In the genomic region with DNA sequence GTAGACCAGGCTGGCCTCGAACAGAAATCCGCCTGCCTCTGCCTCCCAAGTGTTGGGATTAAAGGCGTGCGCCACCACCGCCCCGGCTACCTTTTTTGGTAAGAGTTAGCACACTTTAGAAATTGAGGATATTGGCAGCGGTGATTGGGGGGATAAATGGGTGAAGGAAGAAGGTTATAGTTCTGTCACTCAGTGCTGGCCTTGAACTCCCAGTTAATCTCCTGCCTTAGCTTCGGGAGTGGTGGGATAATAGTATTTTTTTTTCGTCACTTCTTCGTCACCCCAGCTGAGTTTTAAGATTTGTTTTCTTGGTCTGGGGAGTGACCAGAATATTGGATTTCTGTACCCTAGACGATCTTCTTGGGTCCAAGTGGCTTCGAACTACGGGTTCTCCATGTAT, we compare ENCODE assay signal across 8 mouse cellular contexts. TPM values are rescaled to one million over a fixed set of nuclear protein-coding genes. Genes with fewer than 3 reads are reported as not detected.
DNase-seq lines count a peak whose midpoint lies in the region; ATAC-seq and TF ChIP-seq lines count a peak whose summit lies in the region.

No protein-coding gene starts in this region.

- H3K9ac ChIP-seq in intestine, postnatal 0 days (ENCODE audit: low read depth, low read length): peak overlapping the region; percentile 98; the same call in 1 of the 2 replicates

- H3K9me3 ChIP-seq in intestine, postnatal 0 days (ENCODE audit: control insufficient read depth): no peaks in the 10 kb centered on the region

- peaks cover 5% of the 10 kb centered on the region; the same call in 1 of the 2 replicates for H3K36me3 ChIP-seq in intestine, postnatal 0 days (ENCODE audit: control insufficient read depth, insufficient read depth)

- peaks cover 5% of the 10 kb centered on the region for H3K4me1 ChIP-seq in lung, adult 2 months (ENCODE audit: control insufficient read depth, insufficient read depth, low read length)
- peaks cover 6% of the 10 kb centered on the region for H3K4me1 ChIP-seq in embryonic fibroblast, embryonic 13.5 days (ENCODE audit: control insufficient read depth, insufficient read depth, low read length)
- peaks cover 10% of the 10 kb centered on the region; the same call in 1 of the 2 replicates for H3K4me1 ChIP-seq in intestine, postnatal 0 days (replicated peaks; ENCODE audit: control insufficient read depth, insufficient read depth, low read length)
- H3K4me1 ChIP-seq in olfactory bulb, adult 2 months (ENCODE audit: control insufficient read depth, insufficient read depth, low read length): 0 out of 2 replicates have a peak, but pooled peaks cover 2% of the 10 kb centered on the region

- peak overlapping the region; percentile 74 for H3K4me2 ChIP-seq in intestine, postnatal 0 days (replicated peaks; ENCODE audit: low read depth)

- no peak for ATAC-seq in intestine, postnatal 0 days
- no peak for ATAC-seq in frontal cortex, adult (ENCODE audit: low TSS enrichment)

- peak overlapping the region; percentile 24 for H3K4me3 ChIP-seq in lung, adult 2 months (replicated peaks; ENCODE audit: extremely low read depth, low read depth, low read length)
- H3K4me3 ChIP-seq in embryonic fibroblast, embryonic 13.5 days (ENCODE audit: insufficient read depth, low read length): peak overlapping the region; percentile 78
- peak overlapping the region; percentile 95 for H3K4me3 ChIP-seq in intestine, postnatal 0 days (ENCODE audit: low read depth, low read length)
- peak overlapping the region; percentile 74 for H3K4me3 ChIP-seq in olfactory bulb, adult 2 months (ENCODE audit: insufficient read depth, low read depth, low read length)

- 31% methylated on average over 13 of the region's 13 CpGs for WGBS in lung, adult 2 months
- 34% methylated on average over 13 of the region's 13 CpGs for WGBS in intestine, postnatal 0 days
- WGBS in olfactory bulb, adult 2 months: 48% methylated on average over 13 of the region's 13 CpGs

- no peak for TF ChIP-seq POLR2A in lung, adult 2 months (IDR thresholded peaks at IDR 0.05; ENCODE audit: borderline replicate concordance, extremely low read depth, low read depth, low read length)
- TF ChIP-seq POLR2A in embryonic fibroblast, embryonic 13.5 days (IDR thresholded peaks at IDR 0.05; ENCODE audit: low read depth, low read length): no peak
- TF ChIP-seq POLR2A in olfactory bulb, adult 2 months (IDR thresholded peaks at IDR 0.05; ENCODE audit: insufficient read depth, low read depth, low read length): no peak

- H3K27me3 ChIP-seq in intestine, postnatal 0 days (replicated peaks; ENCODE audit: control insufficient read depth, insufficient read depth, low read length): no peaks in the 10 kb centered on the region

- H3K27ac ChIP-seq in embryonic fibroblast, embryonic 13.5 days (ENCODE audit: insufficient read depth, low read length): no peak overlapping the region
- 0 out of 2 replicates have a peak overlapping the region, but pooled peaks have one; percentile 35 for H3K27ac ChIP-seq in intestine, postnatal 0 days (ENCODE audit: low read depth, low read length)
- H3K27ac ChIP-seq in olfactory bulb, adult 2 months (ENCODE audit: insufficient read depth, low read depth, low read length): no peak overlapping the region

- TF ChIP-seq CTCF in lung, adult 2 months (IDR thresholded peaks at IDR 0.05; ENCODE audit: insufficient read depth, low read length): no peak
- TF ChIP-seq CTCF in embryonic fibroblast, embryonic 13.5 days (IDR thresholded peaks at IDR 0.05; ENCODE audit: borderline replicate concordance, insufficient read depth, low read length): no peak
- TF ChIP-seq CTCF in intestine, postnatal 0 days (IDR thresholded peaks at IDR 0.05; ENCODE audit: low read depth): no peak
- TF ChIP-seq CTCF in olfactory bulb, adult 2 months (IDR thresholded peaks at IDR 0.05; ENCODE audit: insufficient read depth, low read depth, low read length): no peak

- DNase-seq in lung, adult 2 months: no peak
- DNase-seq in lung, postnatal 36 days: no peak
- DNase-seq in adrenal gland, postnatal 10 days: no peak
- no peak for DNase-seq in testis, postnatal 14 days (ENCODE audit: low spot score)

RNA-seq across cellular contexts. Expression of gene Bclaf1, which starts 1.2 kb away (rescaled TPM):
- polyA plus RNA-seq in lung, adult 2 months (2012; rRNA removed): 10.4 and 19.0 TPM in 2 replicates
- polyA plus RNA-seq in embryonic fibroblast, embryonic 13.5 days (2011; ENCODE audit: insufficient read length, low read depth, missing spikeins): 165 and 180 TPM in 2 replicates
- polyA plus RNA-seq in intestine, postnatal 0 days (2015; fragmentation: Nextera tagmentation; extraction: Ambion mirVana): 38.1 TPM in 2 replicates
- polyA plus RNA-seq in olfactory bulb, adult 2 months (2012; ENCODE audit: insufficient read depth, insufficient read length, low replicate concordance, missing spikeins): 354 TPM in 1 of 2 replicates, not detected in the other
- total RNA-seq in adrenal gland, postnatal 10 days (2021): 100 to 1,000 TPM; 103 to 119 TPM

RNA-seq across cellular contexts. Expression of gene Mtfr2, which starts 34.1 kb away (rescaled TPM):
- polyA plus RNA-seq in lung, adult 2 months (2012; rRNA removed): 0.07 and 0.34 TPM in 2 replicates
- 6.2 and 6.9 TPM in 2 replicates for polyA plus RNA-seq in embryonic fibroblast, embryonic 13.5 days (2011; ENCODE audit: insufficient read length, low read depth, missing spikeins)
- 0.44 and 0.59 TPM in 2 replicates for polyA plus RNA-seq in intestine, postnatal 0 days (2015; fragmentation: Nextera tagmentation; extraction: Ambion mirVana)
- not detected in 2 replicates for polyA plus RNA-seq in olfactory bulb, adult 2 months (2012; ENCODE audit: insufficient read depth, insufficient read length, low replicate concordance, missing spikeins)
- 1 to 10 TPM; 2.6 to 2.8 TPM for total RNA-seq in adrenal gland, postnatal 10 days (2021)

Comparison
In these comparisons a context has a peak if more than half of its experiments do, and no peak if none do; other contexts are left out.
1. H3K4me3 ChIP-seq: peak in every context shown above with its lines; median percentile 95 in intestine, postnatal 0 days; 78 in embryonic fibroblast, embryonic 13.5 days; 74 in olfactory bulb, adult 2 months; 24 in lung, adult 2 months.